Mouse (Mus musculus): ENCODE data around the gene Ptpa.

- no peak for TF ChIP-seq CTCF (IDR thresholded peaks at IDR 0.05)
- TF ChIP-seq POLR2A (IDR thresholded peaks at IDR 0.05; ENCODE audit: insufficient read depth, low read depth, low read length), result no peak
These were observed 23.1 kb upstream of the Ptpa start for GRCm38 (mm10) chr2:30392577-30393369.

Data from heart, adult 2 months (tissue).